Mouse (Mus musculus) layer of hippocampus, adult 9-10 months (tissue): ENCODE results near the gene Acp6.

Source experiments
- DNase-seq: peaks from one replicate; pipeline ENCODE4 v3.0.0; 2022; ENCODE audit warnings: low spot score

Acp6 gene

DNA sequence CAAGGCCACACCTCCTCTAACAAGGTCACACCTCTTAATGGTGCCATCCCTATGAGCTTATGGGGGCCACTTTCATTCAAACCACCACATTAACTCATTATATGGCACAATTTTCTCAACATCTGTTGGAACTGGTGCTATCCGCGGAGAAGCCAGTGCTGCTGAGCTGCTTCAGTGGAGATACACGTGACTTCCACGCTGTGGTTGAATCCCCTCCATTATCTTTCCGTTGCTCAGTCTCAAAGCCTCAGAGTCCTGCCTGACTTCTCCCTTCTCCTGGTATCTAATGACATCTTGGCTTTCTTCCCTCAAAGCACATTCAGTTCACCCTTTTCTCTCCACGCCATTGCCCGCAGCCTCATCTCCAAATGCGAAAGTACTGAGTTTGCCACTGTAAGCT lies 38.0 kb downstream of the Acp6 start:
- DNase-seq = no peak

DNA sequence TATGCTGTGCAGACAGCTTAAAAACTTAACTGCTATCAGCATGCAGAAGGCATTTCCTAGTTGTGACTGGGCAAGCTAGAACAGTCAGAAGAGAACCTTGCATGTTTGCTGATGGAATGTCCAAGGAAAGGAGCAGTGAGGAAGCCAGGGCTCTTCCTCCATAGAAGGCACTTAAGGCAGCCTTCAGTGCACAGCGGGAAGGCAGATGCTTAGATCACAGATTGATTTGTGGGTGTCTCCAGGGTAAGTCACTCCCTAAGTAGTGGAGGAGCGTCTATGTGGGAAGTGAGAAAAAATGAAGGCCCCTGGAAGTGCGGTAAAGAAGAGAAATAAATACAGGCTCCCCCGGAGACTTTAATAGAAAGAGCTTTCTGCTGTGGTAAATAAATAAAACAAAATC lies 40.7 kb downstream of the Acp6 start:
- DNase-seq = no peak

DNA sequence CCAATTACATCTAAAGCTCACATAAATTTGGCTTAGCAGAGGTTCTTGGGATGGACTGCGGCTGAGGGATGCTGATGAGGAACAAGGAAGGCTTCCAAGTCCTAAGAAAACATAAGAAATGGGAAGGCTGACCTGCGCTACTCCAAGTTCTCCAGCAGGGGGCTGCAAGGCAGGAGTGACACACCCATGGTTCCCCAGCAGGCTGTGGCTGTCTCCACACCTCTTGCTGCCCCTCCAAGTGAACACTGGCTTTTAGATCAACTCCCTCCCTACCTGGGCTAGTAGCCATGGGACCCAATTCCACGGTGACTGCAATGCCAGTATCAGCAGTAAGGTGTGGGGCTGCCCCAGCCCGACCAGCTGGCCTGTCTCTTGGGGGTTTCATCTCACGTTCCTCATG lies 43.4 kb downstream of the Acp6 start:
- DNase-seq = peak; percentile 36

DNA sequence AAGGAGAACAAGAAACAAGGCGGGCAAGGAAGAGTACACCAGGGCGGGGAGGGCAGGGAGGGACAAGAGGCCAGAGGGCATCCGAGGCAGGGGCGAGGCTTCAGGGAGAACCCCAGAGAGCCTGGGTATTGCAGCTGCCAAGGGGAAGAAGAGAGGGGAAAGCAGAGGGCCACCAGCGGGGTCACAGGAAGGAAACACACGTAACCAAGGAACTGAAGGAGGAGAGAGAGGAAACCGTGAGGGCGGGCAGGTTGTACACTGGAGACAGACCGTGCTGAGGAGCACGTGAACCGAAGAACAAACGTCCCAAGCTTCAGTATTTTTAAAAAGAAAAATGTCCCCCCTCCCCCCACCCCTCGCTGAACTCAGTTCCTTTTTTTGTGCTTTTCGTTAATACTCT lies 45.3 kb downstream of the Acp6 start:
- no peak for DNase-seq

DNA sequence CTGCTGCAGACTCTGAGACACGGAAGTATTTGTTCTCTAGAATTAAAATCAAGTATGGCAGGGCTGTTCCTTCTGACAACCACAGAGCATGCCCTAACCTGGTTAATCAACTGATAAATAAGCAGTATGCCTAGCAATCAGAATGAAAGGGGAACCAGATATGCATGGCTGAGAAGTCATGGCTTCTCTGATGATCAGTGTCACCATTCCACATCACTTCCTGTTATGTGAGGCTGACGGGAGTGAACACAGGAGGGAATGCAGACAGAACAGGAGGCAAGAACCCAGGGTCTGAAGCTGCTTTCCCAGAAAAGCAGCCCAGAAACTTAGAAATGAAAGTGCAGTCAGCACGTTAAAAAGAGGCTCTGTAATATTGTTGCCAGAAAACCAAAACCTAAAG lies 47.9 kb downstream of the Acp6 start:
- no peak for DNase-seq

DNA sequence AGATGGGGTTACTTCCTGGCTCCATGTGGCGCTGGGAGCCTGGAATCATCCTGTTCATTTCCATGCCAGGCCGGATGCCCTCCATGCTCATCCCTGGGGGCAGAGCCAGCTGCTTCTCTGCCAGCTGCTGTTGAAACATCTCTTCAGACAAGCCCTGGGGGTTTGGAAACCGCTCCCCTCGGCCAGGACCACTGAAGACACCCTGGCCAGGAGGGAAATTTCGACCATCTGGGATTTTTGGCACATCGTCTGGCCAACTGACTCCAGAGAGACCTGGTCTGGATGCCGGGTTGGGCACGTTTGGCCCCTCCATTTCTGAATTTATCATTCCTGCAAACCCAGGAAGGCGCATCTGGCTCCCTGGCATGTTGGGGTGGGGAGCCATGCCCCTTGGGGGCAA lies 50.8 kb downstream of the Acp6 start:
- no peak for DNase-seq

DNA sequence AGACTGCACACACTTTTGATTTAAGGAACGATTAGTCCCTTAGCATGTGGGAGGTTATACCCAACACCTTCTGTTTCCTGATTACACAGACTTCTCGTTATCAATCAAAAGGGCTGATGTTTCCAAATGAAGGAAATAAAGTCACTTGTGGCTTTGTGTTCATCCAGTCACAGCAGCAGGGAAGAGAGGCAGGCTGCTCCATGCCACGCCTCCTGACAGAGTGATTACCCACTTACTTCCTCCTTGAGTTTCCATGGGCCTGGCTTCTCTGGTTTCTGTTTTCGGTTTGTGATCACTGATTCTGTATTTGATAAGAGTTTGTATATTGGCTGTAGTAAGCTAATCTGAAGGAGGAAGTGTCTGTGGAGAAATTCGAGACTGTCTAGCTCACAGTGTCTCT lies 52.6 kb downstream of the Acp6 start:
- no peak for DNase-seq

DNA sequence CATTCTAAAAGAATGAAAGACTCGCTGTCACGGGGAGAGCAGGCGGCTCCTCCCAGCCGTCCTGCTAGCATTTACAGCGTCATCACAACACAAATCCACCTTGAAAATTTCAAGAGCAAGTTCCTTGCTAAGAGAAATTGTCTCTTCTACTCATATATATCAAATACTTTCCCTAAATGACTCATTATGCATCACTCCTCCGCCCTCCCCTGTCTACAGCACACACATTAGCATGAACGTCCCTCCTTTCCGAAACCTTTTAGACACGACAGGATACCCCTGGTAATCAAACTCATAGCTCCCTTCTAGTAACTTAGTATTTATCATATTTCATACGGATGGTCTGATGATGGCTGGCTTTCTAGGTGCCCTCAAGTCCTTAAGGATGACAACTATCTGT lies 55.3 kb downstream of the Acp6 start:
- DNase-seq = no peak

DNA sequence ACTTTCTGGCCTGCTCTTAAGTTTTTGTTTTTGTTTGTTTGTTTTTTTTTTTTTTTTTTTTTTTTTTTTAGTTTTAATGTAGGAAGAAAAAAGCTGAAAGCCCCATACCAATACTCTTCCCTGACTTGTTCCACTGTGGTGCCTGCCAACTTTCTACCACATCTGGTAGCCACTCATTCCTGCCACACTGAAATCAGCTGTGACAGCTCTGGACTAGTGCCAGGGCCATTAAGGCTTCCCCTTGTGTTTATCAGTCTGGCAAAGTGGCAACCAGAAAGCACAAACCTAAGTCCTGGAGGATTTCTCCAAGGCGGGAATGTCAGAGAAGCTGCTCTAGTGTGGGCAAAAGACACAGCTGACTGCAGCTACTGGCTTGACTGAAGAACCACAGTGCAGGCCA lies 55.9 kb downstream of the Acp6 start:
- DNase-seq = no peak

DNA sequence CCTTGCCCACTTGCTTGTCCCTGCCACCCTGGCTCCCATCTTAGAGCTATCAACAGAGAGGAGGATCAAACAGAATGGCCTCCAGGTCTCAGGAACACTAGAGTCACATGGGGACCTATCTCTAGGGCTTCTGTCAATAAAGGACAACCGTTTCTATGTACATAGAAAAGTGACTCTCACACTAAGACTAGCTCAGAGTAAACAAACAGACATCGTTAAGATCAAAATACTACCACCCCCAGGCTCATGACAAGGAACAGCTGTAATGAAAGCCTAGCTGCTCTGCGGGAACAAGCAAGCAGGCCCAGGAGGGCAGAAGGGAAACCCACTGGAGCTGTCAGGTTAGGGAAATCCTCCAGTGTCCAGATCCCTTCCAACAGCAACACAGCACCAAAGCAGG lies 56.9 kb downstream of the Acp6 start:
- no peak for DNase-seq

DNA sequence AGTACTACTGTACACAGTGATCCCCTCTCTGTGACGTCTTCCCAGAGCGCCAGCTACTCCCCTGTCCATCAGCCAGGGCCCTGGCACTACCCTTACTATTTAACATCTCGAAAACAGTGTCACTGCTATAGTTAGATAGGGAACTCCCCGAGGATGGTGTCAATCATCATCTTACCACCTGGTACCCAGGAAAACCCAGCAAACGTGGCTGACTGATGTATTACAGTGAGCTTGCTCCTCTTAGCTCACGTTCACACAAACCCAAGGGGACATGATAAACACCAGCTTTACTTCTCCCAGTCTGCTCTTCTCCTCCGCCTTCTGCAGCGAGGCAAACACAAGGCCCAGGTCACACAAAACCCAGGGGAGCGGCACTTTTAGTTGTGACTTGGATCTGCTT lies 64.7 kb downstream of the Acp6 start:
- no peak for DNase-seq

DNA sequence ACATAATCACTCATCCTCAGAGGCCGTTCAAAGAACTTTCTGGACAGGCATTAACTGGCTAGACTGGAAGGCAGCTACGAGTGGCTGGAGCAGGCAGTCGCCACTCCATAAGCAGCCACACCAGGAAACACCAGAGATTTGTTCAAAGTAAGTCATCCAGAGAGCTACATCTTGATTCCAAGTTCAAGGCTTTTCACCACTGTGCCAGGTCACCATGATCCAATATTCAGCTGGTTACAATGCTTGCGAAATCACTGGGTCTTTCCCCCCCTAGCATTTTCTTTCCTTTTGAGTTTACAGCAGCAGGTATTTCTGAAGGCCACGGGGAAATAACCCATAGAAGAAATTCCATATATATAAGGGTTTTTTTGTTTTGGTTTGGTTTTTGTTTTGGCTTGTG lies 66.7 kb downstream of the Acp6 start:
- no peak for DNase-seq

DNA sequence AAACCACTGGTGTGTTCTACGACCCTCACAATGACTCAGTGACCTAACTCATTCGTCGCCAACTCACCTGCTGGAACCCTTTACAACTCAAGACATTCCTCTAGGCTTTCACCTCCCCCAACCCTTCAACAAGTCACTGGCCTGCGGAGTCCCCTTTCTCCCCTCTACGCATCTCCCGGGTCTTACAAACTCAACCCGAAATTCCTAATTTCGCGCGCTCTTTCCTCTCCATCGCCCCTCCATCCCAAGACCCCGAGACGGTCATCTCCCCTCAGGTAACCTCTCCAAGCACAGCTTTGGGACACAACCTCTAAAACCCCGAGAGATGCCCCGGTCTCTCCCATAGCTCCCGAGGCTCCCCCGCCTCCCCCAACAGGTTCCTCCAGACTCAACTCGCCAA lies 68.1 kb downstream of the Acp6 start:
- DNase-seq = no peak
